Mouse (Mus musculus): ENCODE data around the gene Hcn3.

GRCm38 (mm10) chr3:89188478-89188875 lies 28.5 kb upstream of the Hcn3 start:
- TF ChIP-seq USF1 (IDR thresholded peaks at IDR 0.05; ENCODE audit: low read depth): no peak
- TF ChIP-seq POLR2A (IDR thresholded peaks at IDR 0.05; ENCODE audit: insufficient read length, low read depth): no peak
- TF ChIP-seq TCF3 (IDR thresholded peaks at IDR 0.05; ENCODE audit: insufficient read length, low read depth): no peak
- no peak for TF ChIP-seq CEBPB (IDR thresholded peaks at IDR 0.05; ENCODE audit: insufficient read depth, poor library complexity, severe bottlenecking)
- TF ChIP-seq POLR2AphosphoS2 (IDR thresholded peaks at IDR 0.05; ENCODE audit: insufficient read length, low read depth): no peak
- no peak for TF ChIP-seq MYOD1 (IDR thresholded peaks at IDR 0.05; ENCODE audit: control insufficient read depth in 1 of 3, insufficient read length in 2 of 3, low read depth in 2 of 3)
- TF ChIP-seq MAX (IDR thresholded peaks at IDR 0.05; ENCODE audit: low read depth): no peak
- TF ChIP-seq E2F4 (IDR thresholded peaks at IDR 0.05; ENCODE audit: insufficient read depth): no peak
- TF ChIP-seq TCF12 (IDR thresholded peaks at IDR 0.05; ENCODE audit: insufficient read depth, poor library complexity, severe bottlenecking): no peak
- no peak for TF ChIP-seq SRF (IDR thresholded peaks at IDR 0.05; ENCODE audit: control insufficient read depth, insufficient read length, low read depth)
- TF ChIP-seq MYOG (IDR thresholded peaks at IDR 0.05; ENCODE audit: control insufficient read depth in 1 of 3, insufficient read depth in 1 of 3, insufficient read length in 2 of 3, low read depth in 2 of 3): no peak
- TF ChIP-seq REST (IDR thresholded peaks at IDR 0.05; ENCODE audit: insufficient read depth, insufficient read length): no peak
